Mouse (Mus musculus) heart, postnatal 0 days (tissue): ENCODE measurements around the gene Stum. TPM values are rescaled to one million over a fixed set of nuclear protein-coding genes. Genes with fewer than 3 reads are reported as not detected.
"Not testable (repeated sequence)": the region's sequence is repeated elsewhere in the genome, so short reads cannot be mapped to it uniquely, and the experiment has no call there.

Source experiments
- ATAC-seq: fragments of 200-750 bp; cut with Nextera tagmentation; 2 replicates; pipeline ENCODE4 v1.8.0; 2017; ENCODE audit warnings: low read depth, moderate number of reproducible peaks, moderate library complexity; ENCODE audit not compliant: insufficient read depth
- DNase-seq: peaks from one replicate; pipeline ENCODE4 v3.0.0-alpha.2; 2016; ENCODE audit warnings: low spot score
- H3K27ac ChIP-seq: fragments of 300-500 bp; sonication (generic); 2 replicates; pipeline ENCODE4 v1.5.1; 2014; ENCODE audit warnings: low read depth, mild to moderate bottlenecking
- H3K27me3 ChIP-seq: fragments of 300-500 bp; sonication (generic); 2 replicates; pipeline ENCODE4 v1.6.1; 2014; ENCODE audit warnings: low read length, mixed read lengths; ENCODE audit not compliant: control insufficient read depth, insufficient read depth
- H3K36me3 ChIP-seq: fragments of 300-500 bp; sonication (generic); replicated peaks from 2 replicates; pipeline ENCODE4 v1.6.1; 2014; ENCODE audit warnings: low read length, mixed read lengths; ENCODE audit not compliant: control insufficient read depth, insufficient read depth
- H3K4me1 ChIP-seq: fragments of 300-500 bp; sonication (generic); 2 replicates; pipeline ENCODE4 v1.6.1; 2014; ENCODE audit warnings: antibody characterized with exemption; ENCODE audit not compliant: control insufficient read depth, insufficient read depth
- H3K4me2 ChIP-seq: fragments of 300-500 bp; sonication (generic); 2 replicates; pipeline ENCODE4 v1.6.1; 2014; ENCODE audit warnings: low read depth, mild to moderate bottlenecking, low read length, moderate library complexity
- H3K4me3 ChIP-seq: fragments of 300-500 bp; sonication (generic); 2 replicates; pipeline ENCODE4 v1.5.1; 2014; ENCODE audit warnings: low read depth, low read length
- H3K9ac ChIP-seq: fragments of 300-500 bp; sonication (generic); replicated peaks from 2 replicates; pipeline ENCODE4 v1.6.1; 2014; ENCODE audit warnings: low read depth, low read length, mixed read lengths
- H3K9me3 ChIP-seq: fragments of 300-500 bp; sonication (generic); replicated peaks from 2 replicates; pipeline ENCODE4 v1.6.1; 2016; ENCODE audit warnings: low read length; ENCODE audit not compliant: control insufficient read depth
- CTCF ChIP-seq: IDR thresholded peaks from 2 replicates; pipeline ENCODE4 v1.5.1; 2016; ENCODE audit warnings: antibody characterized with exemption, control low read depth, low read depth
- EP300 ChIP-seq: IDR thresholded peaks from 2 replicates; pipeline ENCODE4 v1.6.1; 2016; ENCODE audit warnings: antibody characterized with exemption, low read depth
- WGBS: fragments of 180-500 bp; shearing (Covaris S2); extraction: QIAGEN DNeasy Blood & Tissue Kit; methylation state at CpG from one replicate; pipeline ENCODE4 v1.1.7; 2014; 5-methylcytosine and 5-hydroxymethylcytosine counted together
- polyA plus RNA-seq: library from polyadenylated mRNA; unstranded; fragments of >200 nt; fragmentation: Nextera tagmentation; extraction: Ambion mirVana; gene quantifications from 2 replicates; pipeline ENCODE4 v1.2.1, GENCODE M21; 2015
- total RNA-seq: library from RNA; depleted of rRNA; stranded (reverse); fragments of >200 nt; gene quantifications from 2 replicates; pipeline ENCODE4 v1.2.3, GENCODE M21; 2014; ENCODE audit warnings: low replicate concordance

Stum gene
- total and polyA plus RNA-seq, 2 experiments from 2014 or later, result 0.49 to 11.4 TPM

DNA sequence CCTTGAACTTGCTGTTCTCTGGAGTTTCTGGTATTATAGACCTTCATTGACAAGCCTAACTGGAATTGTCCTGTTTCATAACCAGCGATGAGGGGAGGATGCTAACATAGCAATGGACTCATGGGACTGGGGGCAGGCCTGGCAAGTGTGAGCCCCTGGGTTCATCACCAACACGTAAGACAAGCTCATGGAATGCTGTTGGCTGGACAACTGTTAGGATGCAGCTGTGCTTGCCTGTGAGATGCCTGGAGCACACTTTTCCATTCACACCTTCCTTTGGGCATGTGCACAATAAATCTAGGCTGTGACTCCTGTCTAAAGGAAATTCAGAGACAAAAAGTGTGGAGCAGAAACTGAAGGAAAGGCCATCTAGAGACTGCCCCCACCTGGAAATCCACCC is 40.0 kb upstream of the Stum start:
- Histone ChIP-seq H3K27ac (no peak overlapping the region), H3K9ac (no peak overlapping the region), H3K4me1 (no peaks in the 10 kb centered on the region), H3K4me2 (no peak overlapping the region), H3K27me3 (peaks cover 34% of the 10 kb centered on the region), H3K36me3 (no peaks in the 10 kb centered on the region), H3K9me3 (no peaks in the 10 kb centered on the region), H3K4me3 (no peak overlapping the region)
- no peak for ATAC-seq
- DNase-seq, result no peak
- WGBS, result 56% methylated on average over 2 of the region's 2 CpGs
- no peak for TF ChIP-seq EP300

- Histone ChIP-seq H3K4me2 (no peak overlapping the region), H3K9ac (no peak overlapping the region), H3K27me3 (peaks cover 43% of the 10 kb centered on the region), H3K4me3 (no peak overlapping the region), H3K27ac (no peak overlapping the region), H3K9me3 (no peaks in the 10 kb centered on the region), H3K4me1 (no peaks in the 10 kb centered on the region; the same call in 1 of the 2 replicates), H3K36me3 (no peaks in the 10 kb centered on the region)
- DNase-seq, result no peak
- ATAC-seq, result no peak
- 62% methylated on average over 7 of the region's 7 CpGs for WGBS
- no peak for TF ChIP-seq CTCF
- no peak for TF ChIP-seq EP300
Measured at GRCm38 (mm10) chr1:180520190-180520589, 36.9 kb upstream of the Stum start.

GRCm38 (mm10) chr1:180519520-180519919 is 36.2 kb upstream of the Stum start:
- WGBS, result 67% methylated on average over 8 of the region's 8 CpGs

DNA sequence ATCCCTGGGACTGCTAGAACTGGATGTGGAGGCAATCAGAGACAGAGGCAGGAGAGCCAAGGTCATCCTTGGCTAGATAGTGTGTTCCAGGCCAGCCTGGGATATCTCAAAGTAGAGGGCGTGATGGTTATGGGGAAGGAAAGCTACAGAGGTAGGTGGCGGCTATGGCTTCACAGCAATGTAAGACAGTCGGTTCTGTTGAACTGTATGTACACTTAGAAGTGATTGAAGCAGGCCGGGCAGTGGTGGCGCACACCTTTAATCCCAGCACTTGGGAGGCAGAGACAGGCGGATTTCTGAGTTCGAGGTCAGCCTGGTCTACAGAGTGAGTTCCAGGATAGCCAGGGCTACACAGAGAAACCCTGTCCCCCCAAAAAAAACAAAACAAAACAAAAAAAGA is 35.6 kb upstream of the Stum start:
- 83% methylated on average over 7 of the region's 7 CpGs for WGBS
- not testable (repeated sequence) for H3K9me3 ChIP-seq, DNase-seq, H3K4me3 ChIP-seq, H3K4me2 ChIP-seq, H3K36me3 ChIP-seq, ATAC-seq, H3K9ac ChIP-seq, H3K4me1 ChIP-seq, H3K27ac ChIP-seq
- peaks cover 51% of the 10 kb centered on the region for H3K27me3 ChIP-seq

More at GRCm38 (mm10) chr1:180519520-180519919, 36.2 kb upstream of the Stum start:
- ATAC-seq, result no peak
- no peaks in the 10 kb centered on the region for H3K36me3 ChIP-seq
- no peaks in the 10 kb centered on the region for H3K9me3 ChIP-seq
- no peak overlapping the region for H3K4me2 ChIP-seq
- H3K9ac ChIP-seq, result no peak overlapping the region
- DNase-seq, result no peak
- peaks cover 45% of the 10 kb centered on the region for H3K27me3 ChIP-seq
- no peak overlapping the region for H3K27ac ChIP-seq
- no peaks in the 10 kb centered on the region; the same call in 1 of the 2 replicates for H3K4me1 ChIP-seq
- no peak for TF ChIP-seq CTCF
- TF ChIP-seq EP300, result no peak
- no peak overlapping the region for H3K4me3 ChIP-seq

DNA sequence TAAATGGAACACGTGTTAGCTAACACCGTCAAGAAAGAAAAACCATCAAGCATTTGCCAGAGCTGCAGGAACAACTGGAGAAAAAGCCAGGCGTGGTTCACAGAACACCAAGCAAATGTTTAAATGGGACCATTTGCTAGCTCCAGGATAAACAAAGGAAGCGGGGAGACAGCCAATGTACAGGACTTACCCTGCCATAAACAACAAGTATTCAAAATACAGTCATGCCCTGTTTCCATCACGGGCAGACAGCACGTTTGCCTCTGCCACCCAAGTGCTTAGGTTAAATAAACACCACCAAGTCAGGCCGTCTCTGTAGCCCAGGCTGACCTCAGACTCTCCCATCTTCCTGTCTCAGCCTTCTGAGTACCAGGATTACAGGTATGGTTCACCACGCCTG is 35.1 kb upstream of the Stum start:
- Histone ChIP-seq H3K4me2 (no peak overlapping the region), H3K9ac (no peak overlapping the region), H3K36me3 (no peaks in the 10 kb centered on the region), H3K4me3 (no peak overlapping the region), H3K4me1 (no peaks in the 10 kb centered on the region; the same call in 1 of the 2 replicates), H3K9me3 (no peaks in the 10 kb centered on the region), H3K27ac (no peak overlapping the region), H3K27me3 (peaks cover 56% of the 10 kb centered on the region)
- DNase-seq (no peak), ATAC-seq (0 out of 2 replicates have a peak, but pooled peaks have one; percentile 24)
- TF ChIP-seq EP300 (no peak), CTCF (no peak)
- WGBS, result 65% methylated on average over 8 of the region's 8 CpGs

- Histone ChIP-seq H3K9me3 (no peaks in the 10 kb centered on the region), H3K4me2 (no peak overlapping the region), H3K9ac (no peak overlapping the region), H3K4me1 (no peaks in the 10 kb centered on the region; the same call in 1 of the 2 replicates), H3K36me3 (no peaks in the 10 kb centered on the region), H3K4me3 (no peak overlapping the region), H3K27me3 (peaks cover 52% of the 10 kb centered on the region), H3K27ac (no peak overlapping the region)
- ATAC-seq (no peak), DNase-seq (no peak)
- 48% methylated on average over 10 of the region's 10 CpGs for WGBS
- TF ChIP-seq CTCF (no peak), EP300 (no peak)
Measured at GRCm38 (mm10) chr1:180517390-180518054, 34.2 kb upstream of the Stum start.
